Mouse (Mus musculus): ENCODE measurements around the gene Cfap126. TPM values are rescaled to one million over a fixed set of nuclear protein-coding genes. Genes with fewer than 3 reads are reported as not detected.
A peak's percentile ranks its signal among the peaks of the same experiment; 100 is the strongest.
"Not testable (repeated sequence)": the region's sequence is repeated elsewhere in the genome, so short reads cannot be mapped to it uniquely, and the experiment has no call there.

Cfap126 gene
- polyA plus RNA-seq, 1 experiment from 2014 or later = 2.0 TPM

DNA sequence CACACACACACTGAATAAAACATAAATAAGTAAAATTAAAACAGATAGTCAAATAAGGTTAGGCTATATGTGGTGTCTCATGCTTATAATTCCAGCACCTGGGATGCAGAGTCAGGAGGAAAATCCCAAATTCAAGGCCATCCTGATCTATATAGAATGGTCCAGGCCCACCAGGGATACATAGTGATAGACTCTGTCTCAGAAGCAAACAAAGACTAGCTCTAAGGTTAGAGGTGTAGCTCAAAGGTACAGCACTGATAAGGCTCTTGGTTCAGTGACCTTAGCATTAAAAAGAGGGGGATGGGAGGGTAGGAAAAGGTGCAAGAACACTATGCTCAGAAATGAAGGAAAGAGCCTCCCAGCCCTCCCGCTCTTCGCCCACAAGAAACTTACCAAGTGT, 21.9 kb downstream of the Cfap126 start:
- H3K27me3 ChIP-seq (ENCODE audit: insufficient read depth, low read length) = no peaks in the 10 kb centered on the region
- peaks cover 86% of the 10 kb centered on the region for H3K36me3 ChIP-seq (ENCODE audit: insufficient read depth)
- ATAC-seq (ENCODE audit: insufficient read depth) = no peak
- H3K4me1 ChIP-seq (ENCODE audit: insufficient read depth) = no peaks in the 10 kb centered on the region
- TF ChIP-seq CTCF (IDR thresholded peaks at IDR 0.05; ENCODE audit: low read depth) = no peak
- no peak overlapping the region for H3K9ac ChIP-seq
- no peak overlapping the region for H3K4me2 ChIP-seq
- no peak overlapping the region for H3K4me3 ChIP-seq (ENCODE audit: low read depth, low read length)
- WGBS = 98% methylated on average over 2 of the region's 2 CpGs
- no peaks in the 10 kb centered on the region for H3K9me3 ChIP-seq (ENCODE audit: low read depth, low read length)
- DNase-seq = no peak
- H3K27ac ChIP-seq (ENCODE audit: low read depth) = no peak overlapping the region

DNA sequence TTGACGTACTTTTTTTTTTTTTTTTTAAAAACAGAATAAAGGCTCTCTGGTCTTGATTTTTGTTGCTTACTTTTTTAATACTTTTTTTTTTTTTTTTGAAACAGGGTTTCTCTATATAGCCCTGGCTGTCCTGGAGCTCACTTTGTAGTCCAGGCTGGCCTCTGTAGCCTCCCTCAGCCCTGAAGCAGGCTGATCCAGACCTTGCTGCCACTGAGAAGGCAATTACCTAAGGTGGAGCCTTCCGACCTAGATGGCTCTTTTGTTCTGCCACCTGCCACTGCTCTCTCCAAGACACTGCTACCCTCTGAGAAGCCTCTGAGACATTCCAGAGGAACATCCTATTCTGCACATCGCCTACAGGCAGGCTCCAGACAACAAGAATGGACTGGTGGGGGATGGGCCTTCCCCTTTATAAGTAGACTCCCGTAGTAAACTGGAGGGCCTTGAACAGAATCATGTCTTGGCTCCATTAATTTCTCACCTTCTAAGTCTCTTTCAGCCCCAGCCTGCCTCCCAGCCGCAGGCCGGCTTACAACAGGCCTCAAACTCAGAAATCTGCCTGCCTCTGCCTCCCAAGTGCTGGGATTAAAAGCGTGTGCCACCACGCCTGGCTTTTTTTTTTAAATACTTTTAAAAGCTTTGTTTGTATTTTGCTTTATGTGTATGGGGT, 23.9 kb downstream of the Cfap126 start:
- not testable (repeated sequence) for H3K4me3 ChIP-seq (ENCODE audit: low read depth, low read length); H3K4me2 ChIP-seq; H3K27ac ChIP-seq (ENCODE audit: low read depth); H3K9ac ChIP-seq; H3K9me3 ChIP-seq (ENCODE audit: low read depth, low read length); DNase-seq; H3K4me1 ChIP-seq (ENCODE audit: insufficient read depth); ATAC-seq (ENCODE audit: insufficient read depth); H3K27me3 ChIP-seq (ENCODE audit: insufficient read depth, low read length)
- H3K36me3 ChIP-seq (ENCODE audit: insufficient read depth) = peaks cover 92% of the 10 kb centered on the region
- WGBS = 91% methylated on average over 8 of the region's 8 CpGs

DNA sequence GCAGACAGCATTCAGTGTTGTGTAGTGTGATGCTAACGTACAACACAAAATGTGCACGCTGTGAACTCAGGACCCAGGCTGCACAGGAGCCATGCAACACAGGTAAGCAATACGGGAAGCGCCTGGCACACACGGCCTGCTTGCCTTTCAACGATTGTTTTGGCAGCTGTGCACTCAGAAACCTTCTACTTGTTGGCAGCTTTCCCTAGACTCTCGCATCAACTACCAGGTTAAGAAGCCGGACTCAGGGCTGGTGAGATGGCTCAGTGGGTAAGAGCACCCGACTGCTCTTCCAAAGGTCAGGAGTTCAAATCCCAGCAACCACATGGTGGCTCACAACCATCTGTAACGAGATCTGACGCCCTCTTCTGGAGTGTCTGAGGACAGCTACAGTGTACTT, 29.3 kb downstream of the Cfap126 start:
- H3K4me1 ChIP-seq (ENCODE audit: insufficient read depth); DNase-seq; H3K27me3 ChIP-seq (ENCODE audit: insufficient read depth, low read length); H3K9me3 ChIP-seq (ENCODE audit: low read depth, low read length); H3K27ac ChIP-seq (ENCODE audit: low read depth); H3K4me2 ChIP-seq; H3K4me3 ChIP-seq (ENCODE audit: low read depth, low read length); ATAC-seq (ENCODE audit: insufficient read depth); H3K9ac ChIP-seq: not testable (repeated sequence)
- peaks cover 64% of the 10 kb centered on the region for H3K36me3 ChIP-seq (ENCODE audit: insufficient read depth)
- 87% methylated on average over 9 of the region's 11 CpGs for WGBS

DNA sequence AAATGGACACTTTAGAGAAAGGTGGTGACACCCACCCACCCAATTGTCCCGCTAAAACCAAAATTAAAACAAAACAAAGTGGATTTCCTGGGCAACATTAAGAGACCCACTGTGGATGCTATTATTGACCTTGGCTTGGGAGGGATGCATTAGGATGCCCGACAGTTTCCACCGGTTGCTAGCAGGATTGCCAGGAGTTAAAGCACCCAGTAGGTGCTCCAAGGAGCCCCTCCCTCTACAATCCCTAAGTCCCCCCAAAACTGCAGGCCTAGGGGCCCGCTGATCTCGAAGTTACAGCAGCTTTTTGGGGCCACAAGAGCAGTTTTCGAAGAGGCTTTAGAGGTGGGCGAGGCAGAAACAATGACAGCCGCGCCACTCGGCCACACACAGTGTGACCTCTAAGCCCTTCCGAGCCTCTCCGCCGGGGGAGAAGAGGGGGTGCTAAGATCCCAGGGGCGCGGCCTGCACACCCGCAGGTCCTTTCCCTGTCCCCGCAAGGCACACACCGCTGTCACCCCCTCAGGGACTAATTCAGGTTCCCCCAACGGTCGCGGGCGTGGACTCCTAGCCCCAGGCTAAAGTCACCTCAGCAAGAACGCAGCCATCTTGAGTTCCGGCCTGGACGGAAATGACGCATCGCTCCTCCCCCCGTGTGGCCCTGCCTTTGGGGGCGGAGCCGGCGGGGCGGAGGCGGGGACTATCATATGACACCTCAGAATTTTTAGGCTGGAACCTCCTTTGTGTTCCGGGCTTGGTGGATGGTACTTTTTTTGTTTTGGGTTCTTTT, 36.4 kb downstream of the Cfap126 start, which contains the start of the genes Sdhc and Mpz:
Gene Sdhc, minus strand, starts transcription at position 630 of the 787 bp plus-strand sequence.
Gene Mpz, plus strand, starts transcription at position 738 of the 787 bp plus-strand sequence.
- Histone ChIP-seq H3K9ac (peak within 1 kb of the TSS; percentile 88), H3K27me3 (ENCODE audit: insufficient read depth, low read length) (no peaks in the 10 kb centered on the region), H3K4me2 (peak within 1 kb of the TSS; percentile 85), H3K4me3 (ENCODE audit: low read depth, low read length) (peak within 1 kb of the TSS; percentile 79), H3K4me1 (ENCODE audit: insufficient read depth) (no peaks in the 10 kb centered on the region), H3K27ac (ENCODE audit: low read depth) (peak within 1 kb of the TSS; percentile 78), H3K36me3 (ENCODE audit: insufficient read depth) (0 out of 2 replicates have a peak, but pooled peaks cover 3% of the 10 kb centered on the region), H3K9me3 (ENCODE audit: low read depth, low read length) (no peaks in the 10 kb centered on the region)
- under 1% methylated on average over 34 of the region's 34 CpGs for WGBS
- no peak for TF ChIP-seq CTCF (IDR thresholded peaks at IDR 0.05; ENCODE audit: low read depth)
- DNase-seq (peak; percentile 98), ATAC-seq (ENCODE audit: insufficient read depth) (peak; percentile 97)

DNA sequence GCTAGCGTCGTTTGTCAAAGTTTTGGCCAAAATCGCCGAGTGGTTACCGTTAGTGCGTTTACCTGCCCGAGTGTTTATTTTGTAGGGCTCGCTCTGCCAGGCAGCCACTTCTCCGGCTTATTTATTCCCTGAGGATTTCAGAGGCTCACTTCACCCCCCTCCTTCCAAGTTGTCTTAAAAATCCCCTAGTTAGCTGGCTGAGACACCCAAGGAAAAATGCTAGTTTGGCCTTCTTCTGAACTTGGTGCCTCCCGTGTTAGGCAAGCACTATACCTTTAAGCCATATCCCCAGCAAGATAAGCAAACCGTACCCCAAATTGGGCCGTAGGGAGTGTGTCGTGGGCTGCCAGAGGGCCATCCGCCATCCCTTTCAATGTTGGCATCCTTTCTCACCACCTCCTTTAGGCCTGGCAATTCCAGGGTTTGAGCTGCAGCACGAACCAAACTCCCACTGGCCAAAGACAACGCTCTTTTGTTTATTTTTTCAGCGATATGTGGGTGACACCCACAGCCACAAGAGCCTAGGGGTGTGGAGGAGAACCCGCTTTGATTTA, 37.2 kb downstream of the Cfap126 start:
- Histone ChIP-seq H3K4me3 (ENCODE audit: low read depth, low read length) (peak overlapping the region; percentile 79), H3K36me3 (ENCODE audit: insufficient read depth) (no peaks in the 10 kb centered on the region), H3K27me3 (ENCODE audit: insufficient read depth, low read length) (no peaks in the 10 kb centered on the region), H3K4me2 (peak overlapping the region; percentile 71), H3K27ac (ENCODE audit: low read depth) (peak overlapping the region; percentile 78), H3K9me3 (ENCODE audit: low read depth, low read length) (no peaks in the 10 kb centered on the region), H3K9ac (peak overlapping the region; percentile 88), H3K4me1 (ENCODE audit: insufficient read depth) (no peaks in the 10 kb centered on the region)
- no peak for TF ChIP-seq CTCF (IDR thresholded peaks at IDR 0.05; ENCODE audit: low read depth)
- ATAC-seq (ENCODE audit: insufficient read depth) = peak; percentile 21; the same call in 1 of the 2 replicates
- 2% methylated on average over 18 of the region's 18 CpGs for WGBS
- peak; percentile 39 for DNase-seq

DNA sequence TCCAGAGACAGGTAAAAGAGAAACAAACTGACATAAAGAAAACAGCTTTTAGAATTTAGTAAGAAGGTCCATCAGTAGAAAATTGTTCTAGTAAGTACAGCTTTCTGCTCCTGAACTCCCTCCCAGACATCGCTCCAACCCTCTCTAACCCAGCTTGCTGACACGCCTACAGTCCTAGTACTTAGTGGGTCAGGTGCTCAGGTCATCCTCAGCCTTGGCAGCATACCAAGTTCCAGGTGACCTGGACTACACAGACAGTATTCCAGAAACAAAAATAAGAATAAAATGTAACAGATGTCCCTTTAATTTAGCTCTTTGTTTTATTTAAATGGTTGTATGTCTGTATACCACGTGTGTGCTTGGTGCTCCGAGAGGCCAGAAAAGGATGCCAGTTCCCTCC, 38.2 kb downstream of the Cfap126 start:
- Histone ChIP-seq H3K4me3 (ENCODE audit: low read depth, low read length) (no peak overlapping the region), H3K4me2 (no peak overlapping the region), H3K36me3 (ENCODE audit: insufficient read depth) (no peaks in the 10 kb centered on the region), H3K9ac (no peak overlapping the region), H3K4me1 (ENCODE audit: insufficient read depth) (no peaks in the 10 kb centered on the region), H3K9me3 (ENCODE audit: low read depth, low read length) (no peaks in the 10 kb centered on the region), H3K27me3 (ENCODE audit: insufficient read depth, low read length) (no peaks in the 10 kb centered on the region), H3K27ac (ENCODE audit: low read depth) (no peak overlapping the region)
- ATAC-seq (ENCODE audit: insufficient read depth) (no peak), DNase-seq (no peak)
- WGBS = 78% methylated on average over 4 of the region's 4 CpGs
- TF ChIP-seq CTCF (IDR thresholded peaks at IDR 0.05; ENCODE audit: low read depth) = no peak

DNA sequence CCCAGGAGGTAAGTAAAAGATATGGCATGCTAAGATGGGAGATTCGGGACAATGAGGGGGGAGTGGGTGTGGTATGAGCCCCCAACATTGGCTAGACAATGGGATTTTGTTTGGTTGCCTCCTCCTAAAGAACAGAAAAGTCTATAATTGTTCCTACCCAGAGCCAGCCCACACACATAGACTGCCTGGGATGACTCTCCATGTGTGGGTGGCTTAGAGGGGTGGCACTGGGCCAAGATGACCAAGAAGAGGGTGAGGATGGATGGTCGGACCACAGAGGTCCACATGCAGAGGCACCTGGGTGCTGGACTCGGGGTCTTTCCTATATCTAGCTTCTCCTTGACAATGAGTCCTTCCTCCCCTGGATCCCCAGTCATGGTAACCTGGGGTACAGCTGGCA, 42.9 kb downstream of the Cfap126 start:
- WGBS = 59% methylated on average over 3 of the region's 3 CpGs
- H3K4me2 ChIP-seq = no peak overlapping the region
- ATAC-seq (ENCODE audit: insufficient read depth) = no peak

More for the DNA sequence above, 42.9 kb downstream of the Cfap126 start:
- Histone ChIP-seq H3K27me3 (ENCODE audit: insufficient read depth, low read length) (peaks cover 9% of the 10 kb centered on the region), H3K27ac (ENCODE audit: low read depth) (no peak overlapping the region), H3K9ac (no peak overlapping the region), H3K36me3 (ENCODE audit: insufficient read depth) (no peaks in the 10 kb centered on the region), H3K9me3 (ENCODE audit: low read depth, low read length) (no peaks in the 10 kb centered on the region), H3K4me3 (ENCODE audit: low read depth, low read length) (no peak overlapping the region), H3K4me1 (ENCODE audit: insufficient read depth) (peaks cover 9% of the 10 kb centered on the region; the same call in 1 of the 2 replicates)
- no peak for TF ChIP-seq CTCF (IDR thresholded peaks at IDR 0.05; ENCODE audit: low read depth)
- DNase-seq = no peak

Data from lung, embryonic 14.5 days (tissue).